Mouse (Mus musculus) thymus, postnatal 0 days (tissue): ENCODE results near the gene Anxa2. TPM values are rescaled to one million over a fixed set of nuclear protein-coding genes. Genes with fewer than 3 reads are reported as not detected.

Experiments used
- DNase-seq: peaks from one replicate; pipeline ENCODE4 v3.0.0-alpha.2; 2015; ENCODE audit warnings: low spot score
- polyA plus RNA-seq: library from polyadenylated mRNA; unstranded; fragments of >200 nt; fragmentation: Nextera tagmentation; extraction: Ambion mirVana; gene quantifications from 2 replicates; pipeline ENCODE4 v1.2.1, GENCODE M21; 2015

The Anxa2 gene
- polyA plus RNA-seq, 1 experiment from 2014 or later: 718 TPM

GRCm38 (mm10) chr9:69458982-69459381 is 5.6 kb downstream of the Anxa2 start:
- peak; percentile 50 for DNase-seq

DNA sequence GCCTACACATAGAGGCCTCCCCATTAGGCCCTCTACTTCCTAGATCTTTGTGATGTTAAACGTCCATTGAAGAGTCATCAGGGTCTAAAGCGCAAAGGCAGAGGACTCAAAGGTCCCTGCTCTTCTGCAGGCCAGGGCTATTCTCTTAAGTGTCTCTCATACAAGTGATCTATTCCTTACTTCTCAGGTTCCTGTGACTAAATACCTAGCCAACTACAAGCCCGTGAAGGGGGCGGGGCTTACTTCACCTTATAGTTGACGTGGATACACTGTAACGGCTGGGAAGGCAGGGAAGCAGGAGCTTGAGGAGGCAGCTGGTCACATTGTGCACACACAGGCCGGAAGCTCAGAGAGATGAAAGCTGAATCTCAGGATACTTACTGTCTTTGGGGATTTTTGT is 6.5 kb downstream of the Anxa2 start:
- no peak for DNase-seq

DNA sequence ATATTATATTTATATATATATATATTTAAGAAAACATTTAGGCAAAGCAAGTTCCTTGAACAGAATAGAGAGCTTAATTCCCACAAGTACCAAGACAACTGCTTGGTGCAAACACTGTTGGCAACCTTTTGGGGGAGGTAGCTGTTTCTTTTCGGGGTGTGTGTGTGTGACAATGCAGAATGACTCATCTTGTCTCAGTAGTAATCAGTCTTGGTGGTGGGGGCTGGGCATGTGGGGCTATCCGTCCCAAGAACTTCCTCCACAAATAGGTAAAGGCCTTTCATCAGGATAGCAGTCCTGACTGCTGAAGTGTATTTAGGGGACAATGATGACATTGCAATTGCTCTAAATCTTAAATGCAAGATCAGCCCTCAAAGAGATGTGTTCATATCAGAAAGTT is 9.6 kb downstream of the Anxa2 start:
- DNase-seq: no peak

DNA sequence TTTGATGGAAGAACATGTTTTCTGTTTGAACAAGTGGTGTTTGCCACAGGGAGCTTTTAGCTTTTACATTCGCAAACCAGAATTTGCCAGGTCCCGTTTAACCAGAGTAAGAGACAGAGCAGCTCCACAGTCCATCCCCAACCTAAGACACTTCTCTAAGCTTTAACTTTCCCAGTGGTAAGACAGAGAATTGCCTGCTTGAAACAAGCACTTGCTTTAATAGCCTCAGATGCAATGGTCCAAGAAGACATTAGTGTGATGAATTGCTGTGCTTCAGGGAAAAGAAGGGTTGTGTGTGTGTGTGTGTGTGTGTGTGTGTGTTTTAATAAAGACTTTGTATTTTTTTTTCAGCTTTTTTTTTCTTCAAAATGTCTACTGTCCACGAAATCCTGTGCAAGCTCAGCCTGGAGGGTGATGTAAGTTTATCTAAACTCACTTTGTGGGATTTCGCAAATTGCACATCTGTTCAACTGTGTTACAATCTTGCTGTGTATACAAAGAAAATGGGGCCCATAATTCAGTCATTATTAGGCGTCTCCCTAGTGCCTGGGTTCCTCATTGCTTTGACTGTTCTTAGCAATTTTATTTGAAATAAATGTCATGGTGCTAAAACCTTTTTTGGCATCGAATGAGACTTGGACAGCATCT is 10.8 kb downstream of the Anxa2 start:
- no peak for DNase-seq

DNA sequence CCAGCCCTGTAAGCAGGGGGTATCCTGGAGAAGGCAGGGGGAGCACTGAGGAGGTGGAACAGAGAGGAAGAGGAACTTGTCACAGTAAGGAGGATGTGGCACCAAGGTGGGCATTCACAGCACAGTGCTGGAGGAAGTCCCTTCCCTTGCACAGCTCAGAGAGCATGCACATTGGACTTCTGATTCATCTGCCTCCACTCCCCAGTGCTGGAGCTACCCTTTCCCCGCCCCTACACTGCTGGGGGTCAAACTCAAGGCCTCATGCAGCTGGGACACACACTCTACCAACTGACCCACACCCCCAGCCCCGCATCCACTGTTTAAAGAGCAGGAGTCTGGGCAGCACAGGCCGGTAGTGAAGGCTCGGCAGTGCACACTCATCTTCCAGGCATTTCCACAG is 12.7 kb downstream of the Anxa2 start:
- peak; percentile 40 for DNase-seq

- DNase-seq: no peak
Observed at GRCm38 (mm10) chr9:69467310-69467939, 14.0 kb downstream of the Anxa2 start.

GRCm38 (mm10) chr9:69468991-69469390 is 15.6 kb downstream of the Anxa2 start:
- no peak for DNase-seq

GRCm38 (mm10) chr9:69470362-69470761 is 16.9 kb downstream of the Anxa2 start:
- no peak for DNase-seq

GRCm38 (mm10) chr9:69470921-69471320 is 17.5 kb downstream of the Anxa2 start:
- DNase-seq: peak; percentile 91

- no peak for DNase-seq
Observed at GRCm38 (mm10) chr9:69472724-69473123, 19.3 kb downstream of the Anxa2 start.

DNA sequence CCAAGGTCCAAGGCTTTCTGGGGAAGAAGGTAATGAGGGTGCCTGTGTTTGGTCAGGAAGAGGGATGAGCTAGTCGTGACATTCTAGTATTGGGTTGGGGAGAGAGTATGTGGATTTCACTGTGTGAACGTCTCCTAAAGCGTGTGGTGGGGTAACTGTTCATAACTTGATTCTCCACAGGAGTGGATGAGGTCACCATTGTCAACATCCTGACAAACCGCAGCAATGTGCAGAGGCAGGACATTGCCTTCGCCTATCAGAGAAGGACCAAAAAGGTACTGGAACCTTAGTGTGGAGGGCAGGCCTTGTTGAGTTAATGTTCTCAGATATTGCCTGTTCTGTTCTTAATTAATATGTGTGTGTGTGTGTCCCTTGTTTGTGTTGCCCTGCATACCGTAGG is 22.5 kb downstream of the Anxa2 start:
- DNase-seq: no peak

- no peak for DNase-seq
Observed at GRCm38 (mm10) chr9:69477195-69477823, 23.9 kb downstream of the Anxa2 start.

DNA sequence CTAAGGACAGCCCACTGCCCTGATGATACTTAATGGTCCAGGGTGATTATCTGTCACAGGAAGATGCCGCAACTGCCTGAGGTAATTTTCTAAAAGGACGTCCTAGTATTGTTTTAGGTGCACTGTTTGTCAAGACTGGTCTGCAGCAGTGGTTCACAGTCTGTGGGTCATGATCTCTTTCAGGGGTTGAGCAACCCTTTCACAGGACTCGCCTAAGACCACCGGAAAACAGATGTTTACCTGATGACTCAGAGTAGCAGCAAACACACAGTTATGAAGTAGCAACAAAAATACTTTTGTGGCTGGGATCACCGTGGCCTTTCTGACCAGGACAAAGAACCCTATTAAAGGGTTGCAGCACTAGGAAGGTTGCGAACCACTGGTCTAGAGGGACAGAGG is 24.4 kb downstream of the Anxa2 start:
- DNase-seq: no peak

GRCm38 (mm10) chr9:69480344-69480743 is 26.9 kb downstream of the Anxa2 start:
- DNase-seq: peak; percentile 91

- DNase-seq: no peak
Observed at GRCm38 (mm10) chr9:69483811-69484210, 30.4 kb downstream of the Anxa2 start.

- peak; percentile 92 for DNase-seq
Observed at GRCm38 (mm10) chr9:69486140-69486539, 32.7 kb downstream of the Anxa2 start.

DNA sequence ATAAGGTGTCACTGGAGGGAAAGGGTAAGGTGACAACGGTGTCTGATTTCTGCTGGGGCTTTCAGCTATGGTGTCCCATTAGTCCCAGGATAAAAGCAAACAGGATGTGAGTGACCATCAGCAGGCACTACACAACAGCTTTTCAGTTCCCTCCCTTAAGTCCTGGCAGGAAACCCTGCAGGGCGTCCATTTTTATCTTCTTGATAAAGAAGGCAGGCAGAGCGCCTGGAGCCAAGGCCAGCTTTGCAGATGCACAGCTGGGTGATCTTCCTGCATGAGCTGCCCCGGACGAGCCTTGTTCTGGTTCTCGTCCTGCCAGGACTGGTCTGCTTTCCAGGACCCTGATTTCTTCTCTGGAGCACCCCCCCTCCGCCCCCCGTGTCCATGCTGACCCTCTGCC is 35.1 kb downstream of the Anxa2 start:
- DNase-seq: no peak

GRCm38 (mm10) chr9:69488972-69489371 is 35.6 kb downstream of the Anxa2 start:
- DNase-seq: peak; percentile 46

- no peak for DNase-seq
Observed at GRCm38 (mm10) chr9:69492809-69493208, 39.4 kb downstream of the Anxa2 start.

- DNase-seq: peak; percentile 67
Observed at GRCm38 (mm10) chr9:69502504-69502903, 49.1 kb downstream of the Anxa2 start.

DNA sequence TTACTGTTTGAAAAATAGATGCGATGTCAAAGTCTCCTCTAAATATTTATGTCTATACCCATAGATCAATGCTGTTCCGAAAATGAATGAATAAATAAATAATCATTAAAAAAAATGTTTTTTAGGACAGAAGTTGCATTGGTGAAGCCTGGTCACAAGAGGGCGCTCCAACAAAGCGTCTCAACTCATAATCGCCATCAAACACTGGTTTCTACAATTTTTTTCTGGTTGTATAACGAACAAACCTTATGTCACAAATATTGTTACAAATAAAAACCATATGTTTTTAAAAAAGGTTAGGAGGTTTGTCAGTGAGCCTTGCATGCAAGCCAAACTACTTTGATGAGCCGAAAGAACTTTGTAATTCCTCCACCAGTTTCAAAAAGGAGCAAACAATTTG is 52.2 kb downstream of the Anxa2 start:
- peak; percentile 55 for DNase-seq

DNA sequence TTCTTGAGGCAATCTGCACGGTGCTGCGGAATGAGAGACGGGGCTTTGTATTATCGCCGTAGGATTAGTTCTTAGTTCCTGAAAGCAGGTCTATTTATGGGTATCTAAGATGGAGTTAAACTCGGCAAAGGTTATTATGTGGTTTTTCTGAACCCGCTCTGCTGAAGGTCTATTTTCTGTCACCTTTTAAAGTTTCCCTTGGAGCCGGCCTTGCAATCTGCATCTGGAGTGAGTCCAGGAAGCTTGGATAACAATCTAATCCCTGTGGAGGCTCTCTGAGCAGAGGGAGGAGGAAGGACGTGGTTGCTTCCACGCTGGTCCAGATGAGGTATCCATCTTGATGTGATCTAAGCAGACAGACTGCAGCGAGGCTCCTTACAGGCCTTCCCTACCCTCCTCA is 53.8 kb downstream of the Anxa2 start:
- no peak for DNase-seq

GRCm38 (mm10) chr9:69508016-69508415 is 54.6 kb downstream of the Anxa2 start:
- no peak for DNase-seq
